Mouse (Mus musculus): ENCODE data around the gene Rab3a.
A peak's percentile ranks its signal among the peaks of the same experiment; 100 is the strongest.

The Rab3a gene

GRCm38 (mm10) chr8:70792700-70793099, 38.2 kb downstream of the Rab3a start:
- TF ChIP-seq GATA4 (IDR thresholded peaks at IDR 0.05; ENCODE audit: insufficient replicate concordance, low read length), result no peak

- no peak for TF ChIP-seq GATA4 (IDR thresholded peaks at IDR 0.05; ENCODE audit: insufficient replicate concordance, low read length)
These were observed 39.7 kb downstream of the Rab3a start for GRCm38 (mm10) chr8:70794215-70794614.

GRCm38 (mm10) chr8:70795370-70795769, 40.9 kb downstream of the Rab3a start:
- TF ChIP-seq GATA4 (IDR thresholded peaks at IDR 0.05; ENCODE audit: insufficient replicate concordance, low read length), result no peak

GRCm38 (mm10) chr8:70796403-70797080, 42.1 kb downstream of the Rab3a start:
- no peak for TF ChIP-seq GATA4 (IDR thresholded peaks at IDR 0.05; ENCODE audit: insufficient replicate concordance, low read length)

GRCm38 (mm10) chr8:70797081-70798070, 42.9 kb downstream of the Rab3a start:
- TF ChIP-seq GATA4 (IDR thresholded peaks at IDR 0.05; ENCODE audit: insufficient replicate concordance, low read length), result no peak

GRCm38 (mm10) chr8:70798281-70798680, 43.8 kb downstream of the Rab3a start:
- peak; percentile 15; the same call in 1 of the 2 replicates for TF ChIP-seq GATA4 (IDR thresholded peaks at IDR 0.05; ENCODE audit: insufficient replicate concordance, low read length)

GRCm38 (mm10) chr8:70800648-70801047, 46.2 kb downstream of the Rab3a start:
- no peak for TF ChIP-seq GATA4 (IDR thresholded peaks at IDR 0.05; ENCODE audit: insufficient replicate concordance, low read length)

GRCm38 (mm10) chr8:70801156-70801555, 46.7 kb downstream of the Rab3a start:
- no peak for TF ChIP-seq GATA4 (IDR thresholded peaks at IDR 0.05; ENCODE audit: insufficient replicate concordance, low read length)

GRCm38 (mm10) chr8:70801830-70802229, 47.4 kb downstream of the Rab3a start:
- TF ChIP-seq GATA4 (IDR thresholded peaks at IDR 0.05; ENCODE audit: insufficient replicate concordance, low read length), result no peak

GRCm38 (mm10) chr8:70802786-70803510, 48.5 kb downstream of the Rab3a start:
- TF ChIP-seq GATA4 (IDR thresholded peaks at IDR 0.05; ENCODE audit: insufficient replicate concordance, low read length), result no peak

- no peak for TF ChIP-seq GATA4 (IDR thresholded peaks at IDR 0.05; ENCODE audit: insufficient replicate concordance, low read length)
These were observed 49.4 kb downstream of the Rab3a start for GRCm38 (mm10) chr8:70803761-70804480.

GRCm38 (mm10) chr8:70804481-70805206, 50.2 kb downstream of the Rab3a start, which contains the start of gene Mast3:
Mast3 (minus strand) TSS chr8:70805054.
- no peak for TF ChIP-seq GATA4 (IDR thresholded peaks at IDR 0.05; ENCODE audit: insufficient replicate concordance, low read length)

GRCm38 (mm10) chr8:70806541-70806940, 52.1 kb downstream of the Rab3a start:
- no peak for TF ChIP-seq GATA4 (IDR thresholded peaks at IDR 0.05; ENCODE audit: insufficient replicate concordance, low read length)

GRCm38 (mm10) chr8:70807304-70807703, 52.8 kb downstream of the Rab3a start:
- TF ChIP-seq GATA4 (IDR thresholded peaks at IDR 0.05; ENCODE audit: insufficient replicate concordance, low read length), result no peak

Data from liver, adult (tissue).